Mouse (Mus musculus) gonadal fat pad, adult 2 months (tissue): ENCODE results near the gene Ess2. TPM values are rescaled to one million over a fixed set of nuclear protein-coding genes. Genes with fewer than 3 reads are reported as not detected.

Experiments used
- DNase-seq: peaks from one replicate; pipeline ENCODE4 v3.0.0-alpha.2; 2012; ENCODE audit warnings: low read depth
- polyA plus RNA-seq: library from polyadenylated mRNA; depleted of rRNA; stranded (reverse); fragments of >200 nt; gene quantifications from 2 replicates; pipeline ENCODE4 v1.2.3, GENCODE M21; 2012; rRNA removed

Gene Ess2
- polyA plus RNA-seq, 1 experiment: 28.2 TPM

DNA sequence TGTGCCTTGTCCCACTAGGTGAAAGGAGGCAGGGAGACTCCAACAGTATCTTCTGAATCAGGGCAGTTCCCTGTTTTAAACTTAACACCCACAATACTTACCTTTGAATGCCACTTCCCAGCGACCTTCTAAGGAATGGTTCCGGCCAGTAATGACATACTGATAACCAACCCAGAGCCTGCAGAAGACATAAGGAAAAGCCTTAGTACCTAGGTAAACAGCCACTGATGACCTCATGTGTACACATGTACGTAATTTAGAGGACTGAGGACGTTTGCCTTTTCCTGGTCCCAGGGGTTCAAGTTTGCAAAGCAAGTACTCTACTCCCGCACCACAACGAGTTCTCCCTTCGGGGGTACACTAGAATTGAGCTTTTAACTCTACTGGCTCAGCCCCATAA, 54.0 kb downstream of the Ess2 start:
- no peak for DNase-seq

DNA sequence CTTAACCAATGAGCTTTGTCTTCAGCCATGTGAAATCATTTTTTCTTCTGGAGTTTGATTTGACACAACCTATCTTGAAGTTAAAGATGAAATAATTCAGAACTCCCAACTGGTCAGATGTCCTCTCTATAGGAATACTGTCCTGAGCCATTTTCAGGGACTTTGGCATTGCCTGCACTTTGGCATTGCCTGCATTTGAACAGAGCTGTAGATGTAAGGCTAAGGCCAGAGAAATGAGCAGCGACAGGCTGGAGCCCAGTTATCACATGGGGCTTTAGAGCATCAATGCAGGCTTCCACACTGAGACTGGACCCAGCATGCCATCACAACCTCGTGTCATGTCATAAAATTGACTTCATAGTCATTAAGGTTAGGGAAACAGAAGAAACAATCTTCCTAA, 57.9 kb downstream of the Ess2 start:
- no peak for DNase-seq

DNA sequence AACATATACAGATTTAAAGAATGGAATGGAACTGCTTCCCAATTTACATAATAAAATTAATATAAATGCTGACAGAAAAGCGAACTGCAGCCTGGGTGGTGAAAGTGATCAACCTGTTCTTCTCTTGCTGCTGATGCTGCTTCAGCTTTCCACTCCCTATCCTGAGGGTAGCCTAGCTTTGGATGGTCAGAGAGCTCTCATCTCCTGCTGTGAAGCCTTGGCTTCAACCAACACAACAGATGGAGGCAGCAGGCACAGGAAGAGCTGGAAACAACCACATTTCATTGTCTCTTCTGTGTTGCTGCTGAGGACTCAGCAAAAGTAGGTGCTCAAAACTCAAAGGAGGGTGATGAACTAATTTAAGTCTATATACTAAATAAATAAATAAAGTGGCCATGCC, 59.3 kb downstream of the Ess2 start:
- no peak for DNase-seq

GRCm38 (mm10) chr16:17851331-17851730, 59.8 kb downstream of the Ess2 start:
- no peak for DNase-seq

Other genes with a start within 250 kb of the Ess2 start
- gene Med15, start 178.5 kb downstream of the Ess2 start, polyA plus RNA-seq: 79.6 and 82.6 TPM in 2 replicates
- gene Klhl22, start 151.7 kb downstream of the Ess2 start, polyA plus RNA-seq: 44.3 and 56.7 TPM in 2 replicates
- gene Scarf2, start 114.1 kb downstream of the Ess2 start, polyA plus RNA-seq: 29.3 and 32.9 TPM in 2 replicates
- gene B830017H08Rik, start 78.2 kb downstream of the Ess2 start, polyA plus RNA-seq: not detected in 2 replicates
- 1.1 and 1.2 TPM in 2 replicates for gene Car15, start 73.0 kb downstream of the Ess2 start, polyA plus RNA-seq
- 0.35 and 0.51 TPM in 2 replicates for gene Gm20518, start 19.7 kb downstream of the Ess2 start, polyA plus RNA-seq
- gene Tssk1, start 17.1 kb downstream of the Ess2 start, polyA plus RNA-seq: 0.31 and 0.53 TPM in 2 replicates
- gene Dgcr2, start 12.8 kb downstream of the Ess2 start, polyA plus RNA-seq: 106 and 114 TPM in 2 replicates
- 3.3 and 4.1 TPM in 2 replicates for gene Tssk2, start 12.7 kb downstream of the Ess2 start, polyA plus RNA-seq
- 0.10 TPM in 1 of 2 replicates, not detected in the other for gene Gsc2, start 3.7 kb upstream of the Ess2 start, polyA plus RNA-seq
- gene Slc25a1, start 16.9 kb upstream of the Ess2 start, polyA plus RNA-seq: 302 and 354 TPM in 2 replicates
- gene Vpreb2, start 69.1 kb upstream of the Ess2 start, polyA plus RNA-seq: not detected in 2 replicates
- gene Dgcr6, start 141.5 kb upstream of the Ess2 start, polyA plus RNA-seq: 89.8 and 92.7 TPM in 2 replicates
- 83.4 and 90.0 TPM in 2 replicates for gene Prodh, start 178.9 kb upstream of the Ess2 start, polyA plus RNA-seq
- 2.3 and 3.5 TPM in 2 replicates for gene Rtn4r, start 216.3 kb upstream of the Ess2 start, polyA plus RNA-seq